Mouse (Mus musculus) neural tube, embryonic 13.5 days (tissue): ENCODE measurements at regions not wholly inside any gene's neighbourhood (a gene's known extent, or its start where the extent isn't known, plus 50 kb on each side); places are given as distances from the start of the nearest gene placed in this dataset.

Source experiments
- ATAC-seq: fragments of 200-750 bp; cut with Nextera tagmentation; 2 replicates; pipeline ENCODE4 v1.8.0; 2017; ENCODE audit warnings: low read depth, mild to moderate bottlenecking, moderate TSS enrichment, moderate library complexity
- H3K27ac ChIP-seq: fragments of 300-500 bp; sonication (generic); replicated peaks from 2 replicates; pipeline ENCODE4 v1.5.1; 2015; ENCODE audit warnings: moderate library complexity, mild to moderate bottlenecking, inconsistent platforms
- H3K27me3 ChIP-seq: fragments of 300-500 bp; sonication (generic); 2 replicates; pipeline ENCODE4 v1.6.1; 2015; ENCODE audit warnings: mild to moderate bottlenecking, inconsistent platforms
- H3K36me3 ChIP-seq: fragments of 300-500 bp; sonication (generic); 2 replicates; pipeline ENCODE4 v1.6.1; 2015; ENCODE audit warnings: mild to moderate bottlenecking, inconsistent platforms
- H3K4me1 ChIP-seq: fragments of 300-500 bp; sonication (generic); replicated peaks from 2 replicates; pipeline ENCODE4 v1.6.1; 2015; ENCODE audit warnings: inconsistent platforms
- H3K4me2 ChIP-seq: fragments of 300-500 bp; sonication (generic); 2 replicates; pipeline ENCODE4 v1.6.1; 2015; ENCODE audit warnings: inconsistent platforms, mild to moderate bottlenecking, moderate library complexity
- H3K4me3 ChIP-seq: fragments of 300-500 bp; sonication (generic); 2 replicates; pipeline ENCODE4 v1.5.1; 2015; ENCODE audit warnings: mild to moderate bottlenecking, inconsistent platforms
- H3K9ac ChIP-seq: fragments of 300-500 bp; sonication (generic); 2 replicates; pipeline ENCODE4 v1.6.1; 2015; ENCODE audit warnings: moderate library complexity, mild to moderate bottlenecking, inconsistent platforms
- H3K9me3 ChIP-seq: fragments of 300-500 bp; sonication (generic); 2 replicates; pipeline ENCODE4 v1.6.1; 2016; ENCODE audit warnings: inconsistent platforms
- WGBS: fragments of 180-500 bp; shearing (Covaris S2); methylation state at CpG from one replicate; pipeline ENCODE4 v1.1.7; 2015; 5-methylcytosine and 5-hydroxymethylcytosine counted together

DNA sequence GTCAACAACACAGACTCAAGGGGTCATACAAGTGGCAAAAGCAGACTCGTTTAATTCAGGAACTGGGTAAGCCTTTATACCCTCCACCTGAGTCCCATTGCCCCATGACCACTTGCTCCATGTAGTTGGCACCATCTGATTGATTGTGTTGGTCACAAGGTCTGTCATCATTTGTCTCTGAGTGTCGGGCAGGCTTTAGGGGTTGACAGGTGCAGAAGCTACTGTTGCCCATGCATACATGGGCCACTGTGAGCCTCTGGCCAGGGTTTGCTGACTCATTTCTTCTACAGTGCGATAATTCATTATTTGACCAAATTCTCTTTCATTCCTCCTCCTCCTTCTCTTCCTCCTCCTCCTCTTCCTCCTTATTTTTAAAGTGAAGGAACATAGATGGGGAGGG, 113.0 kb upstream of the Hdac4 start:
- H3K4me3 ChIP-seq: no peak overlapping the region

DNA sequence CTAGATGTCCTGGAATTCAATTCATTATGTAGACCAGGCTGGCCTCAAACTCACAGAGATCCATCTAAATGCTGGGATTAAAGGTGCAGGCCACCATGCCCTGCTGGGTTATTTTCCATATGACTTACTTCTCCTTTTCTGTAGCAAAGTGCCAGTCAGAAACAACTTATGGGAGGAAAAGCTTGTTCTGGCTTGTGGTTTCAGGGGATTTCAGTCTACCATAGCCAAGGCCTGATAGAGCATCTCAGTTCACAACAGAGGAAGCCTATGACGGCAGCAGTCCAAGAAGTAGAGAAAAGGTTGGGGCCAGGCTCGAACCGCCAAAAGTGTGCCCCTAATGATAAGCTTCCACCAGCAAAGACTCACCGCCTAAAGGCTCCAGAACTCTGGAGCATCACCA, 110.5 kb upstream of the Hdac4 start:
- Histone ChIP-seq H3K36me3 (no peaks in the 10 kb centered on the region), H3K9me3 (0 out of 2 replicates have a peak, but pooled peaks cover 6% of the 10 kb centered on the region), H3K4me1 (no peaks in the 10 kb centered on the region), H3K27me3 (no peaks in the 10 kb centered on the region), H3K4me3 (no peak overlapping the region), H3K4me2 (no peak overlapping the region), H3K9ac (no peak overlapping the region), H3K27ac (no peak overlapping the region)
- no peak for ATAC-seq
- WGBS: 90% methylated on average over 4 of the region's 4 CpGs

More for the DNA sequence above, 113.0 kb upstream of the Hdac4 start:
- Histone ChIP-seq H3K4me1 (peaks cover 10% of the 10 kb centered on the region), H3K27ac (no peak overlapping the region), H3K9me3 (0 out of 2 replicates have a peak, but pooled peaks cover 6% of the 10 kb centered on the region), H3K36me3 (no peaks in the 10 kb centered on the region), H3K9ac (no peak overlapping the region), H3K4me2 (no peak overlapping the region), H3K27me3 (no peaks in the 10 kb centered on the region)
- no peak for ATAC-seq
- WGBS: 85% methylated on average over 3 of the region's 3 CpGs

DNA sequence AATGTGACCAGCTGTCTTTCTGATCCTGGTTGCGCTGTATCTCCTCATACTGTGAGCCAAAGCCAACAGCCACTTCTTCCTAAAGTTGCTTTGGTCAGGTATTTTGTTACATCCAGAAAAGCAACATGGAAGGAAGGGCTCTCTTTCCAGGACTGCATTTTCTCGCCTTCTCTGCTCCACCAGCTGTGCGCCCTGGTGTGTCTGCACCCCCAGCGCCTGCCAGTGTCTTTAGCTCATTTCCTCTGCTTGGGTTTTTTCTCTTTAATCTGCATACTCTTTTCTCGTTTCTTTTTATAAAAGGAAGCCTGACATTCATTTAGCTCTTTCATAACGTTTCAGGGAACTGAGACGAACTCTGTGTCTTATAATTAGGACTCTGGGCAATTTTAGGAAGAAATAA, 103.5 kb upstream of the Hdac4 start:
- H3K27me3 ChIP-seq: no peaks in the 10 kb centered on the region
- H3K36me3 ChIP-seq: no peaks in the 10 kb centered on the region
- no peak for ATAC-seq
- no peak overlapping the region for H3K27ac ChIP-seq
- no peaks in the 10 kb centered on the region for H3K4me1 ChIP-seq
- no peaks in the 10 kb centered on the region for H3K9me3 ChIP-seq
- H3K4me2 ChIP-seq: no peak overlapping the region
- 79% methylated on average over 7 of the region's 7 CpGs for WGBS
- no peak overlapping the region for H3K4me3 ChIP-seq
- no peak overlapping the region for H3K9ac ChIP-seq

DNA sequence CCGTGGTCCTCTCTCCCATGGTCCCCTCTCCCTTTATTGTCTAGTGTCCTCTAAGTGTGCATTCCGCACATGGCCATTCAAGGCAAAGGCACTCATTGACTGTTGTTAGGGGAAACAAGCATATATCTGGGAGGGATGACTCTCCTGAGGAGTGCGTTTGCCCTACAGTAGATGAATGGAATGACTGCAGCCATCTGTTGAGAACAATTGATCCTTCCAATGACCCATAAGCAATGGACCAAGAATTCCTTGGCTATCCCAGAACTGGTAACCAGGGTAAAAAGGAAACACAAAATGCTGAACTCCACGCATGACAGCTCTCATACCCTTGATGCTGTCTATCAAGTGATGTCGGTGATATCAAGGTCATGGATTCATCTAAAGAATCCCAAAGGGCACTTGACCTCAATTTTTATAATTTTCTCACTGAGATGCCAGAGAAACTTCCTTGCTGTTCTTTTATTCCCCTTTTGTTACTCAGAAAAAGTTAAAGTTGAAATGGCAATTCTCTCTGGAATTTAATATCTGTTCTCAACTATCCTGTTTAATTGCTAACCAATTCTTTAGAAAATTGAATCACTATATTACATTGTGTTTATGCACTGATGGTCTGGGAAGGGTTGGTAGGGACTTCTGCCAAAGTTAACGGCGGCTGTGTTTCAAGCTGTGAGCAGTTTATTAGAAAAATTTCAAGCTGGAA, 97.3 kb upstream of the Hdac4 start:
- WGBS: 64% methylated on average over 7 of the region's 7 CpGs
- Histone ChIP-seq H3K4me1 (no peaks in the 10 kb centered on the region), H3K4me3 (no peak overlapping the region), H3K27ac (no peak overlapping the region), H3K9ac (no peak overlapping the region), H3K9me3 (no peaks in the 10 kb centered on the region), H3K4me2 (no peak overlapping the region), H3K36me3 (no peaks in the 10 kb centered on the region), H3K27me3 (no peaks in the 10 kb centered on the region)
- no peak for ATAC-seq

DNA sequence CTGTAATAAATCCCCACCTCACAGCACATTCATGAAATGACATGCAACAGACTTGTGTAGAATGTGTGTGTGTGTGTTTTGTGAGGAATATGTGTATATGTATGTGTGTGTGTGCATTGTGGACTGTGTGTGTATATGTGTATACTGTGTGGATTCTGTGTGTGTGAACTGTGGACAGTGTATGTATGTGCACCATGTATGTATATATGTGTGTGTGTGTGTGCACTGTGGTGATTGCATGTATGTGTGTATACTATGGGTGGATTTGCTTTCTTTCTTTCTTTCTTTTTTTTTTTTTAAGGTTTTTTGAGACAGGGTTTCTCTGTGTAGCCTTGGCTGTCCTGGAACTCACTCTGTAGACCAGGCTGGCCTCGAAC, 91.5 kb upstream of the Hdac4 start:
- Histone ChIP-seq H3K9me3 (no peaks in the 10 kb centered on the region), H3K4me2 (no peak overlapping the region), H3K36me3 (no peaks in the 10 kb centered on the region), H3K9ac (no peak overlapping the region), H3K4me1 (peaks cover 21% of the 10 kb centered on the region), H3K27me3 (no peaks in the 10 kb centered on the region), H3K4me3 (no peak overlapping the region), H3K27ac (peak overlapping the region; percentile 82; the same call in 1 of the 2 replicates)
- WGBS: 93% methylated on average over 1 of the region's 1 CpGs
- ATAC-seq: no peak

DNA sequence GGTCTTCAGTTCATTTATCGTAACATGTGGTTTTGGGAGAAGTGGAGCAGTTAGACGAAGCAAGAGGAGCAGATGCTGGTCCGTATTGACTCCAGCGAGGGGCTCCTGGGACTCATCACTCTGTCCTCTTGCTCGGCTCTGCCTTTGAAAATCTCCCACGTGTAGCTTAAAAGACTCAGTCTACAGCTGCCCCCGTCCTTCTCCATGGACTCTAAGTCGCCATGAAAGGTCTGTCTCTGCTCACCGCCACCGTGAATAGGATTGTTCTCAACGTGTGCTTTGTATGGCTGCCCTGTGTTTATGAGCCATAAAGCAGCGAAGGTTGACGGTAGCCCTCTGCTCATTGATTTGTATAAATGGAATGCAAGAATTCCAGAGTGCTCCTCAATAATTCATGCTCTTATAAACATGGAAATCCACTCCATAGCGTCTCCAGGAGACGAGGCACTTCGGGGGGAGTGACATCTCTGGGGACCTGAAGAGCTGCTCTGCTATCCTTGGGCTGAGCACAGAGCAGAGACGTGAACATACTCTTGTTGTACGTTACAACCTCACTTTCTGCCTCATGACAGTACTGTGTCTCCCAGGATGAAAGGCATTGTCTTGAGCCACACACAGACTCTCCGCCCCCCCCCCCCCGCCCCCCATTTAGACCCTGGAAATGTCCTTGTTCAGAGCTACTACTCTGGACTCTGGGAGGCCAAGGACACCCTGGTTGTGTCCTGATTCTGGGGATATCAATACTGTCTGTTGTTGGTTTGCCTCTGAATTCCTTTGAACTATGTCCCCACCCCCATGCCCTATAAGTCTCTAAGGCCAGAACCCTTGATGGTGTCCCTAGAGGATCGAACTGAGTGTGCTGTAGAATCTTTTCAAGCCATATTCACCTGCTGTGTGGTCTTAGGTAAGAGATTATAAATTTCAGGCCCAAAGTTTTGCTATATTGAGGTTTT, 90.8 kb upstream of the Hdac4 start:
- peak overlapping the region; percentile 82 for H3K27ac ChIP-seq
- H3K4me1 ChIP-seq: peaks cover 21% of the 10 kb centered on the region
- H3K4me3 ChIP-seq: peak overlapping the region; percentile 1; the same call in 1 of the 2 replicates
- H3K36me3 ChIP-seq: no peaks in the 10 kb centered on the region
- 17% methylated on average over 21 of the region's 21 CpGs for WGBS
- no peaks in the 10 kb centered on the region for H3K27me3 ChIP-seq
- H3K4me2 ChIP-seq: peak overlapping the region; percentile 49
- peak; percentile 79 for ATAC-seq
- H3K9me3 ChIP-seq: no peaks in the 10 kb centered on the region
- 0 out of 2 replicates have a peak overlapping the region, but pooled peaks have one; percentile 44 for H3K9ac ChIP-seq

DNA sequence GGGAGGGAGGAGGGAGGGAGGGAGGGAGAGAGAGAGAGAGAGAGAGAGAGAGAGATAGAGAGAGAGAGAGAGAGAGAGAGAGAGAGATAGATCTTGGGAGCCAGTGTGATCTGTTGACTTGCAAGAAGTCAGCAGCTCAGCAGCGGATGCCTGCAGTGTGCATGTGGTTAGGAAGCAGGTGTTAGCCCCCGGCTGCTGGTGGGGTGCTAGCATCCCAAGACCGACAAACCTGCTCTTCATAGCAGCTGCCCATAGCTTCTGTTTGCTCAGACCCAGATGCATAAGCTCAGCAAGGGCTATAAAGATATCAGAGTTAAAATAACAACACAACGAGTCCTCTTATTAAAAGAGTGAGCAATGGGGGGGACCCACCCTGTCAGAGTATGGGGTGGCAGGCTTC, 88.7 kb upstream of the Hdac4 start:
- Histone ChIP-seq H3K9me3 (no peaks in the 10 kb centered on the region), H3K27ac (no peak overlapping the region; the same call in 1 of the 2 replicates), H3K4me1 (peaks cover 21% of the 10 kb centered on the region), H3K27me3 (no peaks in the 10 kb centered on the region), H3K36me3 (no peaks in the 10 kb centered on the region), H3K4me2 (no peak overlapping the region), H3K9ac (no peak overlapping the region), H3K4me3 (no peak overlapping the region)
- WGBS: 61% methylated on average over 4 of the region's 4 CpGs
- ATAC-seq: no peak

DNA sequence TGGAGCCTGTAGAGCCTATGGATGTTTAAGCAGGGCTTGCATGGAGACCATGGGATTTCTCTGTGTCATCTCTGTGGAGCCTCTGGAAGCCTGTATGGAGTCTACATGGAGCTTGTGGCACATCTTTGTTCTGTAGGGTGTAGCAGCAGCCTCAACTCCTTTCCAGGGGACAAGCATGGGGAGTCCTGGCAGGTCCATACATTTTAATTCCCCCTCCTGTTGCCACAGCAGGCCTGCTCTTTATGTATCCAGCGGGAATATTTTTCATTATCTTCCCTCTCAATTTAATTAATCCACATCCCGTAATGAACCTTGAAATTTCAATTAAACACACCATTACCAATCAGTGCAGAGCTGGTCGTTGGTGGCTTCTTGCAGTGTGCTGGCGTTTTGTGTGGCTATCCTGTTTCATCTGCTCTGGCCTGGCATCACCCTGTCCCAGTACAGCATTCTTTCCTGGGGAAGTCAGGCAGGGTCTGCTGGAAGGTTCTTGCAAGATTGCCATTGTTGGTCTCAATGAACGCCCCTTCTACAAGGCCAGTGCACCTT, 81.8 kb upstream of the Hdac4 start:
- H3K9ac ChIP-seq: no peak overlapping the region
- H3K36me3 ChIP-seq: no peaks in the 10 kb centered on the region
- peak overlapping the region; percentile 72 for H3K27ac ChIP-seq
- no peak overlapping the region for H3K4me2 ChIP-seq
- H3K27me3 ChIP-seq: peaks cover 4% of the 10 kb centered on the region; the same call in 1 of the 2 replicates
- peaks cover 13% of the 10 kb centered on the region; the same call in 1 of the 2 replicates for H3K4me1 ChIP-seq
- H3K9me3 ChIP-seq: no peaks in the 10 kb centered on the region
- ATAC-seq: peak; percentile 80
- 48% methylated on average over 5 of the region's 5 CpGs for WGBS
- no peak overlapping the region for H3K4me3 ChIP-seq

DNA sequence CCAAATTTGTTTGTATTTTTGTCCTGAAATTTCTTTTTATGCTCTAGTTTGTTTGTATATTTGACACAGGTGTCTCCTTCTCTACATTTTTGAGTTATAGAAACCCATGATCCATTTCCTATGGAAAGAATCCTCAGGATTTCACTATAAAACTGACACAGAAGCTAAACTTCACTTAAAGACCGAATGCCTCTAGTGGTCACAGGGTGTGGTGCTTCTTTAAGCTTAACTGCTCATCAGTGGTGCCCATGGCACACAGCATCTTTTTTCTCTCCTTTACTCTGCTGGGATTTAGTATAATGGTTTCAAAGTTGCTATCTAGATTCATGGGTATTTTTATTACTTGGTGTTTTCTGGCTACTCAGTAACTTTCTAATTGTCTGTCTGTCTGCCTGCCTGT, 79.9 kb upstream of the Hdac4 start:
- no peak overlapping the region for H3K27ac ChIP-seq
- whole genome bisulfite sequencing: 91% methylated on average over 1 of the region's 1 CpGs
- no peak for ATAC-seq

DNA sequence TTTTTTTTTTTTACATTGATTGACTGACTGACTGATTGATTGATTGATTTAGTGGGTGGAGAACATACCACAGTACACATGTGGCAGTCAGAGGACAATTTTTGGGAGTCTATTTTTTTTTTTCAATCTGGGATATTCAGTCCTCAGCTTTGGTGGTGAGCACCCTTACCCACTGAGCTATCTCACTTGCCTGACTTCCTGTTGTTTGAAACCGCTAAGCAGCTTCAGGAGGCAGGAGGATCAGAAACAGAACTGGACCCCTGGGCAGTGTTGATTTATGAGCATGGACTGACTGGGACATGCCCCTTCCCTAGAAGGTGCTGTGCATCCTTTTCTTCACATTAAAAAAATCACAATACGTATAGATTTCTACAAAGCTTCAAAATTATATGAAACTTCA, 78.3 kb upstream of the Hdac4 start:
- peaks cover 43% of the 10 kb centered on the region for H3K4me1 ChIP-seq
- no peak for ATAC-seq
- WGBS: 82% methylated on average over 2 of the region's 2 CpGs

More for the DNA sequence above, 79.9 kb upstream of the Hdac4 start:
- no peaks in the 10 kb centered on the region for H3K36me3 ChIP-seq
- H3K9ac ChIP-seq: no peak overlapping the region
- H3K27me3 ChIP-seq: peaks cover 8% of the 10 kb centered on the region
- peaks cover 29% of the 10 kb centered on the region for H3K4me1 ChIP-seq
- H3K4me2 ChIP-seq: no peak overlapping the region
- H3K9me3 ChIP-seq: no peaks in the 10 kb centered on the region
- no peak overlapping the region for H3K4me3 ChIP-seq

DNA sequence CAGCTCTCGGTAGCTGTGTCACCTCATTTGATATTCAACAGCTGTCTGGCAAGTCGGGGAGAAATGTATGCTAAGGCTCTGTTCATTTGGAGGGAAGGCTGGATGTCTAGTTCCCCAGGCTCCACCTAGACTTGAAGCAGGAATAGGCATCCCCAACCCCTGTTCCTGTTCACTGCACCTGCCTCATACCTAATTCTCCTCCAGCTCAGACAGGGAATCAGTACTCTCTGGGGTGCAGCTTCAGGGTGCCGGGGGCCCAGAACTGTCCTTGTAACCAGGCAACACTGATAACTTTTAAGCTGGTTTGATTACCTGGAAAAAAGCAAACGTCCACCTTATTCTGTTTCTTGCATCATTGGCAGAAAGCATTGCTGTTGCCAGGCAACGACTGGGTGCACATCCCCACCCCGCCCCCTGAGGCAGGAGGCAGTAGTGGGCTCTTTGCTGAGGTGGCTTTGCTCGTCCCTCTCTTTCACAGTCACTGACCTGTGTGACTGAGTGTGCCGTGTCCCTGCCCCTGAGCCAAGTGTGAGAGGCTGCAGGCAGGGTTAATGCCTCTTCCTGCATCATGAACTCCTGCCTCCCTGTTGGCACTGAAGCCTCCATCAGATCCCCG, 76.3 kb upstream of the Hdac4 start:
- Histone ChIP-seq H3K4me3 (no peak overlapping the region), H3K9me3 (no peaks in the 10 kb centered on the region), H3K36me3 (no peaks in the 10 kb centered on the region), H3K27me3 (peaks cover 10% of the 10 kb centered on the region; the same call in 1 of the 2 replicates), H3K9ac (no peak overlapping the region), H3K27ac (no peak overlapping the region; the same call in 1 of the 2 replicates), H3K4me2 (no peak overlapping the region), H3K4me1 (peaks cover 33% of the 10 kb centered on the region)
- 34% methylated on average over 9 of the region's 9 CpGs for WGBS
- ATAC-seq: 0 out of 2 replicates have a peak, but pooled peaks have one; percentile 52

More for the DNA sequence above, 78.3 kb upstream of the Hdac4 start:
- Histone ChIP-seq H3K9me3 (no peaks in the 10 kb centered on the region), H3K9ac (no peak overlapping the region), H3K4me2 (no peak overlapping the region), H3K27ac (no peak overlapping the region), H3K4me3 (no peak overlapping the region), H3K36me3 (no peaks in the 10 kb centered on the region), H3K27me3 (peaks cover 12% of the 10 kb centered on the region)
